Mouse (Mus musculus) B cell, adult 2 months (primary cell): ENCODE measurements around the gene Gm10073.
"Not testable (repeated sequence)": the region's sequence is repeated elsewhere in the genome, so short reads cannot be mapped to it uniquely, and the experiment has no call there.

Experiments
- DNase-seq, 2 experiments: peaks; one replicate each; pipeline ENCODE4 v3.0.0; 2022

Gene Gm10073

DNA sequence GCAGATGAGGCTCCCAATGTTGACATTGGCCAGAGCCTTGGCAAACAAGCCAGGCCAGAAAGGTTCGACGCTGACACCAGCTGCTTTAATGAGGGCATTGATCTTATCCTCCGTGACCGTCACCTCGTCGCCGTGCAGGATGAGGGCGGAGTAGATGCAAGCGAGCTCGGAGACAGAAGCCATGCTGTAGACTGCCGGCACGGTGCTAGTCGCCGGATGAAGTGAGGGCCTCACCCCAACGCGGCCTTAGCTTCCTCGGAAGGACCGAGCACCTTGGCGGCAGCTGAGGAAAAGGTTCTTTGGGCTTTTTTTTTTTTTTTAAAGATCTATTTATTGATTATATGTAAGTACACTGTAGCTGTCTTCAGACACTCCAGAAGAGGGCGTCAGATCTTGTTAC lies at the start of gene Gm10073:
Gene Gm10073 (minus strand): TSS at position 294 of the 400 bp plus-strand sequence.
- not testable (repeated sequence) for DNase-seq

DNA sequence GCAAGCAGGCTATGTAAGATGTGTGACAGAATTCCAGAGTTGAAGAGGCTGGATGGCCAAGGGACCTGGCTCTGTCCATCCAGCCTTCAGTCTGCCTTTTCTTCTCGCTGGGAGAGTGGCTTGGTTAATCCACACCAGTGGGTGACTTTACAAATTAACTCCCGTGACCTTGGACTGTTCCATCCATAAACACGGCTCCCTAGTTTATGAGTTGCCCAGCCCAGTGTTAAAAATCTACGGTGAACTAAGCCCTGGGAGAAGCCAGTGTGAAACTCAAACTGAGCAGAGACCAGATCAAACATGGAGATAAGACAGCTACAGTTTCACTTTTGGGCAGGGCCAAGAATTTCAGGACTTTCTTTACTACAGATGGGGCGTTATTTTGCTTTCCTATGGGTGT lies 49.8 kb upstream of the Gm10073 start:
- no peak for DNase-seq

DNA sequence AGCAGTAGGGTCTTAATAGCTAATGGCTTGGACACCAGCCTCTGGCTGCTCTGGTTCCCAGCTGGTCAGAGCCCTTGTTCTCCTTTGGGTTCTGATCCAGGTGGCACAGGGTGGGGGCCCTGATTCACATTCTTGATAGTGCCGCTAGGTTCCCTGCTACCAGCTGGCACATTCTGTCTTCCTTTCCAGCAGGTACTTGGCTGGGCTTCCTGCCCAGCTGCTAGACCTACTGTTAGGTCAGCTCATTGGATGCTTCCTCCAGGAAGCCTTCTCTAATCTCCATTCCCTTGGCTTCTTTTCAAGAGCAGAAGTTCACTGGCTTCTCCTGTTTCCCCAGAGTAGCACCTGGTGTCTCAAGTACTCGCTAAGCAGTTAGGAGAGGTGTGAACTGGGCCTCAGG lies 47.2 kb upstream of the Gm10073 start:
- no peak for DNase-seq

DNA sequence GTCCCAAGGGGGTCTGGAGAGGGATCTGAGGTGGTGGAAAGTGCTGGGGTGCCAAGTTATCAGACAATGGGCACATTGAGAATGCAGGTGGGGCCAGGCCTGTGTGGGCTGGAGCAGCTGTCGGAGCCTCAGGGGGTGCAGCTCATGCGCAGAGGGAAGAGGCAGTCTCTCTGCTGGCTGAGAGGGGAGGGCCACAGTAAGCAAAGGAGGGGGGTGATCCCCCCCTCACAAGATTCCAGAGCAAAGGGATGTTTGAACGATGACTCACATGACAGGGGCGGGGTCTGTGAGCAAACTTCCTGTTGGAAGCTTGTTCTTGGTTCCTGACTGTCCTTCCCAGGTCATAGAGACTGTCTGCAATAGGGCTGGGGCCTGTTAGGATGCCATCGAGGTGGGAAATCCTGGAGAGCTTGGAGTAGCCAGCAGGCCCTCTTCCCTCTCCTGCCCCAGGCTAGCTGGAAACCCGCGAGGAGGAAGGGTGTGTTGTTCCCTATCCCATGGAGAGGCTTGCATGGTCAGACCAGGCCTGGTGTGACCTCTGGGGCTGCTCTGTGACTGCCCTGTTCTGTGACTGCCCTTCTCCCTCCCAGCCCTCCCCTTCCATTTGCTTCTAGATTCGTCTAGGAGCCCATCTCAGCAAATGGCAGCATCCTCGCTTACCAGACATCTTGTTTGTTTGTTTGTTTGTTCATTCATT lies 46.4 kb upstream of the Gm10073 start:
- no peak for DNase-seq

DNA sequence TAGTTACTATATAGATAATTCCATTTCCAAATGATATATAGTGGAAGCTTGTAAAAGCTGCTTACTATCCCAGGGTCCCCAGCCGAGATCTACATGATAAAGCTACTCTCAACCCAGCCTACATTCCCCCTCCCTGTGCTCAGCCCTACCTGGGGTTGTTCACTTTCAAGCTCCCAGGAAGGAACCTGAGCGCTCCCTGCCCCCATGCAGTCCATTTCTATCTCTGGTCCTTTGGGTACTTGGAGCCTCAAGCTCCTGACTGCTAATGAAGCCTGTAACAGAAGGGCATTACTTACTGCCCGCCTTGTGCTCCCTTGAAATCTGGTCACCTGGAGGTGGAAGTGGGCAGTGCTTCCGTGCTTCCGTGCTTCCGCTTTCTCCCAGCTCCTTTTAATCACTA lies 45.1 kb upstream of the Gm10073 start:
- DNase-seq, result no peak

DNA sequence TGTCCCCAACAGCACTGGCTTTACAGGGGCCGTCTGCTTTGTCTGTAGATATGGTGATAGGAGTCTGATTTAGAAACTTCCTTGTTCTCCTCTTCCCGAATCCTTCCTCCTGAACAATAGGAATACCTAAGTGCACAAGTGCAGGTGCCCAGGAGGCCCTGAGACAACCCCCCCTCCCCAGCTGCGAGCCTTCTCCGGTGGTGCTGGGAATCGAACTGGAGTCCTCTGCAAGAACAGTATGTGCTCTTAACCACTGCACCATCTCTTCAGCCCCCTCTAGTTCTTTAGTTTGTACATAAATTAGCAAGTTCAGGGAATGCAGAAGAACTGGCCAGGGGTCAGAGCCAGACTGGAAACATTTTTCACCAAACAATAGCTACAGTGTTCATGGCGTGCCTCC lies 44.6 kb upstream of the Gm10073 start:
- no peak for DNase-seq

DNA sequence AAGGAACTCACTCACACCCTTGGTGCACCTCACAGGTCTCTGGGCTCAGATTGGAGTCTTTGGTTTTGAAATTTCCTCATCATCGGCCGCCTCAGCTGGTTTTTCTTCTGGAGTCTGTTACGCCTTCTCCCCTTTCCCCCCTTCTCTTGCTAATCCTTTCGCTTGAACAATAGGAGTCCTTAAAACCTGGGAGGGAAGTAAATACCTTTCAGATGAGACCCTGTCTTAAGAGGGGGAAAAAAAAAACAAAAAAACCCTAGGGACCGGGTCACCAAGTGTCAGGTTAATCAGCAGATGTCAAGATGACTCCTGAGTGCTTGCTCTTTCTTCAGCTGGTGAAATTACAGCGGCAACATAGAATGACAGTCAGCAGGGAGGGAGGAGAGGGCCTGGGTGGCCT lies 43.9 kb upstream of the Gm10073 start:
- no peak for DNase-seq

DNA sequence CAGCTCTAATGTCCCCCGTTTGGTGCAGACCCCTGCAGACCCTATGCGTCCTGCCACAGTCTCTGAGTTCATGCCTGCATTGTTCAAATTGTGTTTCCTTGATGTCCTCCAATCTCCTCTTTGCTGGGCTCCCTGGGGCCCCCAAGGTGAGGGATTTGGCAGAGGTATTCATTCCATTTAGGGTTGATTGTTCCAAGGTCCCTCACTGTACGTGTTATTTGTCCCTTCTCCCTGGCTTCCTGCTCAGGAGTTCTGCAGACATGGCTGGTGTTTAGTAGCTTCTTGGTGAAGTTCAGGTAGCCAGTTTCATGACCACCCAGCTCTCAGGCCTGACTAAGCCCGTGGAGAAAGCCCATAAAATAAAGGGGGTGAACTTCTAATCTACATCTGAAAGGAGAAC lies 43.4 kb upstream of the Gm10073 start:
- DNase-seq, result no peak

DNA sequence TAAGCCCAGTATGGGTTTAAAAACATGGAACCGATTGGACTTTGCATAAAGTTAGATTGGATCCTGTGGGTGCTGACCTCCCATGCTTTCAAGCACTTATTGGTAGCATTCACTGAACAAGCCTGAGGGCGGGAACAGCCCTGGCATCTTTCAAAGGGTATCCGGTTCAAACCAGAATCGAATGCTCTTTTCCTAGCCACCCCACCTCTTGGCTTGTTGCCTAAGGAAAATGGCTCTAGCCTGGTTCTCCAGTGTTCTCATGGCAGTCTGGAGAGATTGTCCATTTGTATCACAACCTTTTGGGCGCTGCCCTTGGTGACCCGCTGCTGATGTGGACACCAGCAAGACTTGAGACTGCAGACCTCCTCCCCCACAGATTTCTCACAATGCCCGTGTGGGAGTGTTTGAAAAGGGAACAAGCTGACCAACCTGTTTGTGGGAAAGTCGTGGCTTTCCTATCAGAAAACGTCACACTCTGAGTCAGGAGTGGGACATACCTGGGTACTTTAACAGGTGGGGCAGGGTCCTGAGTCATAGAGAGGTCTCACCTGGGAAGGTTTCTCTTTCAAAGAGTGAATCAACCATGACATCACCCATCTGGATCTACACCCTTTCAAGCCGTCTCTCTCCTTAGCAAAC lies 42.5 kb upstream of the Gm10073 start:
- DNase-seq, result no peak

DNA sequence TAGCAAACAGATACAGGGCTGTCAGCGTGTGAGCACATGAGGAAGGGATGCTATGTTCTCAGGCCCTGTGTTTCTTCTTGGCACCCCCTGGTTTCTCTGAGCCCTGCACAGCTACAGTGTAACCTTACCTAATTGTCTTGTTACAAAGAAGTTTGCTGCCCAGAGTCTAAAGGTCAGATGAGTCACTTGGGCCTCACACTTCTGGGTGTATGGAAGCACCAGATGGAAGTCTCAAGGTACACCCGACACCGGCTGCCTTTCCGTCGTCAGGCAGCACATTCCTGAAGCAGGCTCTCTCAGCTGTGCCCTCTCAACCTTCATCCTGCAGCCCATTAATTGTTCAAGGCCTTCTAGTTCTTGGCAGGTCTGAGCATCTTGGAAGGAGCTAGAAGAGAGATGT lies 41.4 kb upstream of the Gm10073 start:
- no peak for DNase-seq

DNA sequence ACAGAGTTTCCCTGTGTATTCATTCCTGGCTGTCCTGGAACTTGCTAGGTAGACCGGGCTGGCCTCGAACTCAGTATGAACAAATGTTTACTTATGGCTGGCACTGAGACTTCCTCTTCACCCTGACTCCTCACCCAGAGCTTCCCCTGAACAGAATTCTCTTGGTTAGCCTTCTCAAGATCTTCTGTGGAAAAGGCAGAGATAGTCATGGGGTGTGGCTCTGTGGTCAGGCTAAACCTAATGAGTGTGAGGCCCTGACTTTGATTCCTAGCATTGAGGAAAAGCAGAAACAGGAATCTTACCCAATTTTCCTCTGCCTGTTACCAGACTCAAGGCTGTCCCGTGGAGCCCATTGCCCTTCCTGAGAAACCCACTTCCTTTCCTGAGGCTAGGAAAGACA lies 38.8 kb upstream of the Gm10073 start:
- DNase-seq, result no peak

DNA sequence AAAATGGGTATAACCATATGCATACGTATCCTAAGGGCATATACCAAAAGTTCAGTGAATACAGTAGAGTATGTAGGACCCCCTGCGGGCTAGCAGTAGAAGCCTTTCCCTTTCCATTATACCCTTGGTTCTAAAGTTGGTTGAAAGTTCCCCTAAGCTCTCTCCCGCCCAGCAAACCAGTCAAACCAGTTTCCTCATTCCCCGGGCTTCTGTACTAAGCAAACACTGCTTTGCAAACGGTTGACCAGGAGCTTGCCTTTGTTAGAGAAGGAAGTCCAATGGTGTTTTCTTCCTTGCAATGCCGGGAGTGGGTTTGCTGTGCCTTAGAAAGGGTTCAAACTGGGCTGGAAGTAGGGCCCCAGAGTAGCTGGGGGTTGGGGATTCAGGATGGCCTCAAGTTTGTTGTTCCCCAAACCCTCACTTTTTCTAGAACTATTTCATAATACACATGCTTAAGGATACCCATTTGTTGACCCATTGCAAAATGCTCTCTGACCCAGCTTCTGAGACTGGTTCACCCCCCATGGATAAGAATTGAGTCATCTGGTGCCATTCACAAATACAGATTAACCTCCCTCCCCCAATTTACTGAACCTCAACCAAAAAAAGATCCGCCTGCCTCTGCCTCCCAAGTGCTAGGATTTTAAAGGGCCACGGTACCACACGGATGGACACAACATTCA lies 37.8 kb upstream of the Gm10073 start:
- no peak for DNase-seq

DNA sequence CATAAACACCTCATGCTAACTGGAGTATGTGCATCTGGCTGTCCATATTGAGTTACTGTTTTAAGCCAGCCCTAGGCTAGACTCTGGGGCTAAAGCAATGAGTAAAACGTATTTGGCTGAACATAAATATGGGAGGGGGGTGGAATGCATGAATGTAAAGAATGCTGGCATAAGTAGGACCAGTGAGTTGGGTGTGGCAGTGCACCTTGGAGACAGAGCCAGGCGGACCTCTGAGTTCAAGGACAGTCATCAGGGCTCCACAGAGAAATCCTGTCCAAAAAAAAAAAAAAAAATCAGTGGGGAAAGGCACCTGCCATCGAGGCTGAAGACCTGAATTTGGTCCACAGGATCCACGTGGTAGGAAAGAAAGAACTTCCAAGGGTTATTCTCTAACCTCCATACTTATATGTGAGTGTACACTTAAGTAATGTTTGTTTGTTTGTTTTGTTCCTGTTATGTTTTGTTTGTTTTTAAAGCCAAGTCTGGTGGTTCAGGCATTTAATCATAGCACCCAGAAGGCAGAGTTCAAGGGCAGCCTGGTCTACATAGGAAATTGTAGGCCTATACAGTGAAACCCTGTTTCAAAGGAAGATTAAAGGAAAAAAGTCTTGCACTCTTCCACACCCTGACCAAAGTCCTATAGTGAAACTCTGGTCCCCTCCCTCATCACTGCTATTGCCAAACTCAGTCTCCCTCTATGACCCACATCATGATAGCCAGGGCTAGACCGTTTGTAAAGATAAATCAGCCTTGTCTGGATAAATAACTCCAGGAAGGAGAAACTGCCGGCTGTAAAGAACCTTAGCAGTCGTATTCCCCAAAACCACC lies 36.0 kb upstream of the Gm10073 start:
- DNase-seq, result no peak

DNA sequence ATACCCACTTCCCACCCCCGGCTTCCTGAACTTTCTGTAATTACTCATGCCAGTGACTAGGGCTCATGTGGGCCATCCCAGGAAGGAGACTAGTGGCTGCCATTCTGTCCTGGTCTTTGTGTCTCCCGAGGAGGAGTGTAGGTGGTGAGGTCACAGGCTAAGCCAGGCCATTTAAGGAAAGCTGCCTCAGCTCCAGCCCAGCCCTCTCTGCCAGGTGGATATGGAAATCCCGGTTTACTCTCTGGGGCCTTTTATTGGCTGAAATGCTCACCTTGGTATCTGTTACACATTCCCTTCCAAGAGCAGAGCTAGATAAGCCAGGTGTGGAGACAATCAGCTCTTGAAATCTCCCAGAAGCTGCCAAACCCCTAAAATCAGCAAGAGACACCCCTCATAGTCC lies 35.2 kb upstream of the Gm10073 start:
- no peak for DNase-seq

DNA sequence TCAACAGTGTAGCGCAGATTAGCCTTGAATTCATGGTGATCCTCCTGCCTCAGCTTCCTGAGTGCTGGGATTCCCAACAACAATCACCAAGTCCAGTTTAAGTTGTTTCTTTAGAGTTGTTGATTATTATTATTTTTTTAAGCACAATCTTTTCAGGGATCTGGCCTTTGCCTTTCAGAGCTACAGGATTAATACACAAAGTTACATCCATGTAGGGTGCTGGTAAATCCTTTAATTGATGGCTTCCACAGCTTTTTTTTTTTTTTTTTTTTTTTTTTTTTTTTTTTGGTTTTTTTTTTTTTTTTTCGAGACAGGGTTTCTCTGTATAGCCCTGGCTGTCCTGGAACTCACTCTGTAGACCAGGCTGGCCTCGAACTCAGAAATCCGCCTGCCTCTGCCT lies 34.5 kb upstream of the Gm10073 start:
- not testable (repeated sequence) for DNase-seq

DNA sequence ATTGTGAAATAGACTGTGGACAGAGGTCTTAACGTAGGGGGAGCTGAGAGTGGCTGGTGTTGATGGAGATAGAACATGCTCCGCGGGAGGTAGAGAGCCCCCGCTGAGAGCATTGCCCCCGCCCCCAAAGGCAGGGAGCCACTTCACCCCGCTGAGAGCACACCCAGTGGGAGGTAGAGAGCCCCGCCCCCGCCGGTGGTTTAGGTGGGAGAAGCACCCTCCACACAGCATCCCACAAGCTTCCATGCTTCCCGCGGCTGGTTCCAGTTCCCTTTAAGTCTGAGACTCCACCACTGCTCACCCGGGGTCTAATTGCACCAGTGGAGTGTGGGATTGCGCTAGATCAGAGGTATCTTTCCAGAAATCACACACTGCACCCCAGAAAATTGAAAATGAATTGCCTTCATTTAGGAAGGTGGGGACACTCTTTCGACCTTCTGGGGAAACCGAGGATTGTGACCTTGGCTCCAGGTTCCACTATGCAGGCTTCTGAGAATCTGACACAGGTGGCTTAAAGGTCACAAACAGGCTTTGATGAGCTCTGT lies 33.4 kb upstream of the Gm10073 start:
- DNase-seq, result no peak

DNA sequence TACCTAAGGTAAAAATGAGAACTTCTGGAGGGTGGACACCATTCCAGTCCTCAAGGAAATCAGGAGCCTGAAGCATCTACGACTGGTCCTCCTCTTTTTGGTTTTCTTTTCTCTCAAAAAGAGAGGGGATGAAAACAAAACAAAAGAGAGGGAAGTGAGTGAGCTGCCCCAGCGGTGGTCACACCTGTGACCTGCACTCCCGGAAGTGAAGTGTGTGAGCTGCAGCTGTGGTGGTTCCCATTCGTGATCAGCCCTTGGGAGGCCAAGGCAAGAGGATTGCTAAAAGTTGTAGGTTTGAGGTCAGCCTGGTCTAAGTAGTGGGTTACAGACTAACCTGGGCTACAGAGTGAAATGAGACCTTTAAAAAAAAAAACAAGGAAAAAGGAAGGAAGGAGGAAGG lies 32.9 kb upstream of the Gm10073 start:
- DNase-seq, result no peak

DNA sequence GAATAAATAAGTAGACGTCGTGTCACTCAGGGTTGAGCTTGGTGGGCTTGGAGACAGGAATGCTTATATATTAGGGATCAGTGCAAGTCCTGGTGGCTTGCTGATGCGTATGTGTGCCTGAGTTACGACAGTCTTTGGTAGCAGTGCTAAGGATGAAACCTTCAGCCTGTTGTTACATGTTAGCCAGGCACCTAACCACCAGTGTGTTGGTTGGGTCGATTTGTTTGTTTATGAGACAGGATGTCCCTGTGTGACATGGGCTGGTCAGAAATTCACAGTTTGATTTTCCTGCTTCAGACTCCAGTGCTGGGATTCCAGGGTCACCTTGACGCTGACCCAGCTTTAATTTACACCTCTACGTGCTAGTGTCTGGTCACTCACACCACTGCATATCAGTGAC lies 32.4 kb upstream of the Gm10073 start:
- no peak for DNase-seq

DNA sequence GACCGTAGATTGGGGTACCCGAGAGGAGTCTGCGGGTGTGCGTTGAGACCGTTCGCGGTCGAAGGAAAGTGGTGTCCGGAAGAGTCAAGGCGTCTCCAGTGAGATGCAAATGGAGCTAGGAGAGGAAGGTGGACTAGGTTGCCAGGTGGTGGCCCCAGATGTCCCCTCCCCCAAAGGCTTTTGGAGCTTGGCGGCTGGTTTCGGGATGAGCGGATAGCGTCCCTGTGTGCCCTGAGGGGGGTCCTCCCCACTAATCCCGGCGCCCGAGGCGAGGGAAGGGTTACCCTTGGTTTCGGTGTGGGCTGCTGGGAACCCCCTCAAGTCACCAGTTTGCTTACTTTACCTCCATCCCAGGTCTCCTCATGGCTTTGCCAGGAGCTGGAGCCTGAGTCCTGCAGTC lies 30.7 kb upstream of the Gm10073 start:
- DNase-seq, result no peak

DNA sequence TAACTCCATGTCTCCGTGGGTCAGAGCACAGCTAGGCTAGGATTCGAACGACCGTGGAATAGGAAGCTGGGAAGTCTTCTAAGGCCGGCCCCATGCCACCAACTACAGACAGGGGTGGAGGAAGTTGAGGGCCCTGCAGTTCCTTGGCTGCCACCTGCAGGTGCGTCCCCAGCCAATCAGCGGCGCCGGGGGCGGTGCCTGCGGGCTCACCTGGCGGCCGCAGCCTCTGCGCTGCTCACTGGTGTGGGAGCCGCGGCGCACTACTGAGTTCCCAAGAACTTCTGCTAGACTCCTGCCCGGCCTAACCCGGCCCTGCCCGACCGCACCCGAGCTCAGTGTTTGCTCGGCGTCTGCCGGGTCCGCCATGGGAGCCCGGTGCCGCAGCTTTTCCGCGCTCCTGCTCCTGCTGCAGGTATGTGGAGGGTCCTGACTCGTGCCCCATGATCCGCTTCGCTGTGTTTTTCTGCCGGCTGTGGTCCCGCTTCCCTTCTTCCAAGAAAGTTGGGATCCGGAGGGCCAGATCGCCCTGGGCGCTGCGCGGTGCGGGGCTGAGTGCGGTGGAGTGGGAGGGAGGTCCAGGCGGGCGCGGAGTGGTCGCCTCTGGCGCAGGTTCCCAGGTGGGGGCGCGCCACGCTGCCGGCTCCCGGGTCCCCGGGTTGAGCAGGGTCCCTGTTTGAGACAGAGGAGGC lies 30.0 kb upstream of the Gm10073 start, which contains the start of gene Cdh1:
Gene Cdh1 (plus strand): TSS at position 221 of the 689 bp plus-strand sequence.
- peak; percentile 15 to 20 for DNase-seq

DNA sequence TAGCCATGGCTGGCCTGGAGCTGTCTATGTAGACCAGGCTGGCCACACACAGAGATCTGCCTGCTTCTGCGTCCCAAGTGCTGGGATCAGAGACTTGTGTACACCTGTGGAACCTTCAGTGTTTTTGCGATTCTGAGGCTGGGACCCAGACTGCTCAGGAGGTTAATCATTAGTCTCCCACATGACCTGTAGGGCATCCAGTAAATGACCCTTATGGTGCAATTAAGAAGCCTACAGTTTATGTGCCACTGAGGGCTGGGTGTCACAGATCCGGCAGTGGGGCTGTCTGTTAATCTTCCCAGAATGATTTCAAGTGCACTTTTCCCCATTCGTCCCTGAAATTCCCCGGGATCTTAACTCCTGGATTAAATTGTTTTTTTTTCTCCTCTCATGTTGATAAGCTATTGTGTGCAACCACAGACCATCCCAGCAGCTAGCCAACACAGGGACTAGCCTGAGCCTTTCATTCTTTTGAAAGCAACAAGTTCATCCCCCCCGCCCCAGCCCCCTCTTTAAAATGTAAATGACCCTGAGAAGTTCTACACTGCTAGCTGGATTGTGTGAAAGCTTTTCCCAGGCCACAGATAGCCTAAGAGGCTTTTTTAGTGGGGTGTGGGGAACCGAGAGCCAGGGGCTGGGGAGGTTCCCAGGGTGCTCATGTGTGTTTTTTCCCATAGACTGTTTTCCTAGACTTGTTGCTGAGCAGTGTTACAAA lies 26.2 kb upstream of the Gm10073 start:
- DNase-seq, result no peak

DNA sequence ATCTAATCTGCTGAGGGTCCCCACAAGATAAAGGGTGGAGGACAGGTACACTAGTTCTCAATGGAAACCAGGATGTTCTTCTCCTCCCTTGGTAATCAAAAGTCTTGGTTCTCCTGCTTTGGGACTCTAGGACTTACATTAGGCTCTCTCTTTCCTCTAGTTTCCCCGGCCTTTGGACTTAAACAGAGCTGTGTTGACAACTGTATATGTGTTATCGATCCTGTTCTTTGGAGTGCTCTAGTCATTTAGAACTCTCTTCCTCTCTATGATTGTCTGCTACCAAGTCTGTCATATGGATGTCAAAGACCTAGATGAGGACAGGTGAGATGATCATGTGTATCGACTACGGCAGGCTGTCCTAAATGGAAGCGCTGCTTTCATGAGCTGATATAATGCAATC lies 23.8 kb upstream of the Gm10073 start:
- no peak for DNase-seq
